Mouse (Mus musculus): ENCODE measurements around the gene Afap1l2. TPM values are rescaled to one million over a fixed set of nuclear protein-coding genes. Genes with fewer than 3 reads are reported as not detected.

Afap1l2 gene
- polyA plus RNA-seq, 1 experiment: 15.2 TPM

DNA sequence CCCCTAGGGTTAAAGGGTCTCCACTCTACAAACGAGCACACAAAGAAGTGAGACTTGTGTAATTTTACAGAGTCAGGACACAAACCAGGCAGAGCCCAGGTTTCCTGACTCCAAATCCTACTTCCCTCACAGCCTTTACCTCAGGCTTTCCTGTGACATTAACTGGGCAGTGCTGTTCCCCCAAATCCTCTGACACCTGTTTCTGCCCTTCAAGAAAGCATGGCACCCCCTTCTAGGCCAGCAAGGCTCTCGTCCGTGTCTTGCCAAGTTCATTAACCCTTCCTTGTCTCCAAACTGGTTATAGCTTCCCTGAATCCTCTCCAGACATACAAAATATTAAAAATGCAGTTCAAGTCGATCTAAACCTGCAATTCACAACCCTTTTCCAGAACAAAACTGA is 2.0 kb upstream of the Afap1l2 start:
- H3K4me3 ChIP-seq: no peak overlapping the region
- no peaks in the 10 kb centered on the region for H3K27me3 ChIP-seq (ENCODE audit: control insufficient read depth, insufficient read depth, insufficient read length)
- H3K79me2 ChIP-seq (ENCODE audit: control insufficient read depth, insufficient read depth): no peaks in the 10 kb centered on the region
- H3K36me3 ChIP-seq (ENCODE audit: control insufficient read depth, insufficient read depth): no peaks in the 10 kb centered on the region
- H3K4me2 ChIP-seq (ENCODE audit: low read depth): no peak overlapping the region
- TF ChIP-seq USF1 (IDR thresholded peaks at IDR 0.05; ENCODE audit: low read depth): no peak
- no peak for TF ChIP-seq POLR2A (IDR thresholded peaks at IDR 0.05; ENCODE audit: insufficient read length, low read depth)
- no peak for TF ChIP-seq E2F4 (IDR thresholded peaks at IDR 0.05; ENCODE audit: insufficient read depth)
- TF ChIP-seq MYOD1 (IDR thresholded peaks at IDR 0.05; ENCODE audit: control insufficient read depth in 1 of 3, insufficient read length in 2 of 3, low read depth in 2 of 3): peak in 2 of 3 experiments; percentile 64 to 68
- no peak overlapping the region for H3ac ChIP-seq (ENCODE audit: control insufficient read depth, insufficient read length)

- no peak for TF ChIP-seq MYOG (IDR thresholded peaks at IDR 0.05; ENCODE audit: control insufficient read depth in 1 of 3, insufficient read depth in 1 of 3, insufficient read length in 2 of 3, low read depth in 2 of 3)
- no peak for TF ChIP-seq SRF (IDR thresholded peaks at IDR 0.05; ENCODE audit: control insufficient read depth, insufficient read length, low read depth)
- no peak for TF ChIP-seq TCF3 (IDR thresholded peaks at IDR 0.05; ENCODE audit: insufficient read length, low read depth)
- no peak for TF ChIP-seq POLR2AphosphoS2 (IDR thresholded peaks at IDR 0.05; ENCODE audit: insufficient read length, low read depth)
- TF ChIP-seq E2F4 (IDR thresholded peaks at IDR 0.05; ENCODE audit: insufficient read depth): no peak
- no peak for TF ChIP-seq USF1 (IDR thresholded peaks at IDR 0.05; ENCODE audit: low read depth)
- no peak for TF ChIP-seq POLR2A (IDR thresholded peaks at IDR 0.05; ENCODE audit: insufficient read length, low read depth)
- no peak for TF ChIP-seq TCF12 (IDR thresholded peaks at IDR 0.05; ENCODE audit: insufficient read depth, poor library complexity, severe bottlenecking)
- no peak for TF ChIP-seq MYOD1 (IDR thresholded peaks at IDR 0.05; ENCODE audit: control insufficient read depth in 1 of 3, insufficient read length in 2 of 3, low read depth in 2 of 3)
- no peak for TF ChIP-seq MAX (IDR thresholded peaks at IDR 0.05; ENCODE audit: low read depth)
- TF ChIP-seq REST (IDR thresholded peaks at IDR 0.05; ENCODE audit: insufficient read depth, insufficient read length): no peak
- TF ChIP-seq CEBPB (IDR thresholded peaks at IDR 0.05; ENCODE audit: insufficient read depth, poor library complexity, severe bottlenecking): no peak
- Histone ChIP-seq H3K79me2 (ENCODE audit: control insufficient read depth, insufficient read depth) (no peaks in the 10 kb centered on the region), H3K36me3 (ENCODE audit: control insufficient read depth, insufficient read depth) (no peaks in the 10 kb centered on the region), H3ac (ENCODE audit: control insufficient read depth, insufficient read length) (no peak overlapping the region), H3K27me3 (ENCODE audit: control insufficient read depth, insufficient read depth, insufficient read length) (no peaks in the 10 kb centered on the region), H3K4me3 (no peak overlapping the region), H3K4me2 (ENCODE audit: low read depth) (no peak overlapping the region)
Observed at GRCm38 (mm10) chr19:57009653-57010052, 1.6 kb upstream of the Afap1l2 start.

DNA sequence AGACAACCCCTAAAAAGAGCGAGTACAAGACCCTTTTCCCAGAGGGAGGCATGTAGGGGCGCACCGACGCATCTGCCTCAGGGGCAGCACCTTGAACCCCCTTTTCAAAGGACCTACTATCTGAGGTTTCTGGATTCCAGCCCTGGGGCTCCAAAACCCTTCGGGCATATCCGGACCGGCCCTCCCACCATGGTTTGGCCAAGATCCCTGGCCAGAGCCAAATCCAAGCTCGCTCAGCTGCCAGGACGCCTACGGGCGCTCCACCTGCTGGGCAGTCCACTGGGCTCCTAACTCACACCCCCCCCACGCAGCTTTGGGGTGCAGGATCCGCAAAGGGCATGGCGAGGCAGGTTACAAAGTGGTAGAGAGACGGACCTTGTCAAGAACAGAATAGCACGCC is 737 bp downstream of the Afap1l2 start:
- Histone ChIP-seq H3K4me3 (peak overlapping the region; percentile 80), H3K4me2 (ENCODE audit: low read depth) (peak overlapping the region; percentile 82), H3K27me3 (ENCODE audit: control insufficient read depth, insufficient read depth, insufficient read length) (no peaks in the 10 kb centered on the region), H3K36me3 (ENCODE audit: control insufficient read depth, insufficient read depth) (no peaks in the 10 kb centered on the region), H3ac (ENCODE audit: control insufficient read depth, insufficient read length) (peak overlapping the region; percentile 2), H3K79me2 (ENCODE audit: control insufficient read depth, insufficient read depth) (no peaks in the 10 kb centered on the region)
- TF ChIP-seq REST (IDR thresholded peaks at IDR 0.05; ENCODE audit: insufficient read depth, insufficient read length): no peak
- no peak for TF ChIP-seq MAX (IDR thresholded peaks at IDR 0.05; ENCODE audit: low read depth)
- peak in 2 of 3 experiments; percentile 72 to 81 for TF ChIP-seq MYOD1 (IDR thresholded peaks at IDR 0.05; ENCODE audit: control insufficient read depth in 1 of 3, insufficient read length in 2 of 3, low read depth in 2 of 3)
- TF ChIP-seq E2F4 (IDR thresholded peaks at IDR 0.05; ENCODE audit: insufficient read depth): no peak
- TF ChIP-seq SRF (IDR thresholded peaks at IDR 0.05; ENCODE audit: control insufficient read depth, insufficient read length, low read depth): no peak
- no peak for TF ChIP-seq USF1 (IDR thresholded peaks at IDR 0.05; ENCODE audit: low read depth)
- peak; percentile 21 for TF ChIP-seq TCF12 (IDR thresholded peaks at IDR 0.05; ENCODE audit: insufficient read depth, poor library complexity, severe bottlenecking)
- no peak for TF ChIP-seq CEBPB (IDR thresholded peaks at IDR 0.05; ENCODE audit: insufficient read depth, poor library complexity, severe bottlenecking)
- TF ChIP-seq MYOG (IDR thresholded peaks at IDR 0.05; ENCODE audit: control insufficient read depth in 1 of 3, insufficient read depth in 1 of 3, insufficient read length in 2 of 3, low read depth in 2 of 3): peak in 2 of 3 experiments; percentile 42 to 86
- TF ChIP-seq TCF3 (IDR thresholded peaks at IDR 0.05; ENCODE audit: insufficient read length, low read depth): no peak
- TF ChIP-seq POLR2A (IDR thresholded peaks at IDR 0.05; ENCODE audit: insufficient read length, low read depth): no peak

GRCm38 (mm10) chr19:57006841-57007240 is 1.2 kb downstream of the Afap1l2 start:
- no peak for TF ChIP-seq MYOG (IDR thresholded peaks at IDR 0.05; ENCODE audit: control insufficient read depth in 1 of 3, insufficient read depth in 1 of 3, insufficient read length in 2 of 3, low read depth in 2 of 3)
- TF ChIP-seq POLR2AphosphoS2 (IDR thresholded peaks at IDR 0.05; ENCODE audit: insufficient read length, low read depth): no peak
- no peak for TF ChIP-seq REST (IDR thresholded peaks at IDR 0.05; ENCODE audit: insufficient read depth, insufficient read length)
- no peak for TF ChIP-seq E2F4 (IDR thresholded peaks at IDR 0.05; ENCODE audit: insufficient read depth)
- Histone ChIP-seq H3K79me2 (ENCODE audit: control insufficient read depth, insufficient read depth) (no peaks in the 10 kb centered on the region), H3K4me3 (peak overlapping the region; percentile 80), H3K4me2 (ENCODE audit: low read depth) (peak overlapping the region; percentile 82), H3ac (ENCODE audit: control insufficient read depth, insufficient read length) (no peak overlapping the region), H3K36me3 (ENCODE audit: control insufficient read depth, insufficient read depth) (no peaks in the 10 kb centered on the region), H3K27me3 (ENCODE audit: control insufficient read depth, insufficient read depth, insufficient read length) (no peaks in the 10 kb centered on the region)

GRCm38 (mm10) chr19:57005062-57005461 is 3.0 kb downstream of the Afap1l2 start:
- no peaks in the 10 kb centered on the region for H3K36me3 ChIP-seq (ENCODE audit: control insufficient read depth, insufficient read depth)
- no peak overlapping the region for H3K4me2 ChIP-seq (ENCODE audit: low read depth)
- H3K27me3 ChIP-seq (ENCODE audit: control insufficient read depth, insufficient read depth, insufficient read length): no peaks in the 10 kb centered on the region
- no peak for TF ChIP-seq TCF3 (IDR thresholded peaks at IDR 0.05; ENCODE audit: insufficient read length, low read depth)
- TF ChIP-seq CEBPB (IDR thresholded peaks at IDR 0.05; ENCODE audit: insufficient read depth, poor library complexity, severe bottlenecking): peak; percentile 73; the same call in 1 of the 2 replicates
- TF ChIP-seq SRF (IDR thresholded peaks at IDR 0.05; ENCODE audit: control insufficient read depth, insufficient read length, low read depth): no peak
- no peak overlapping the region for H3K4me3 ChIP-seq
- H3K79me2 ChIP-seq (ENCODE audit: control insufficient read depth, insufficient read depth): no peaks in the 10 kb centered on the region
- no peak overlapping the region for H3ac ChIP-seq (ENCODE audit: control insufficient read depth, insufficient read length)
